Mouse (Mus musculus) forebrain, embryonic 11.5 days (tissue): Measurements from ENCODE around the gene St6galnac3. TPM values are rescaled to one million over a fixed set of nuclear protein-coding genes. Genes with fewer than 3 reads are reported as not detected.

Experiments used
- ATAC-seq: fragments of 200-750 bp; cut with Nextera tagmentation; replicated peaks from 2 replicates; pipeline ENCODE4 v1.8.0; 2017; ENCODE audit warnings: moderate TSS enrichment; ENCODE audit not compliant: low FRiP score
- DNase-seq: peaks from one replicate; pipeline ENCODE4 v3.0.0-alpha.2; 2017; ENCODE audit warnings: low spot score
- H3K27ac ChIP-seq: fragments of 300-500 bp; sonication (generic); 2 replicates; pipeline ENCODE4 v1.5.1; 2014; ENCODE audit warnings: low read depth, low read length
- H3K27me3 ChIP-seq: fragments of 300-500 bp; sonication (generic); 2 replicates; pipeline ENCODE4 v1.6.1; 2014; ENCODE audit warnings: mild to moderate bottlenecking, low read length, mixed read lengths; ENCODE audit not compliant: control insufficient read depth, insufficient read depth
- H3K36me3 ChIP-seq: fragments of 300-500 bp; sonication (generic); 2 replicates; pipeline ENCODE4 v1.6.1; 2014; ENCODE audit warnings: mild to moderate bottlenecking, low read length, moderate library complexity, mixed read lengths; ENCODE audit not compliant: control insufficient read depth, insufficient read depth
- H3K4me1 ChIP-seq: fragments of 300-500 bp; sonication (generic); replicated peaks from 2 replicates; pipeline ENCODE4 v1.6.1; 2014; ENCODE audit warnings: low read length, mixed read lengths; ENCODE audit not compliant: control insufficient read depth, insufficient read depth
- H3K4me2 ChIP-seq: fragments of 300-500 bp; sonication (generic); 2 replicates; pipeline ENCODE4 v1.6.1; 2014; ENCODE audit warnings: low read depth, mild to moderate bottlenecking, low read length, moderate library complexity, mixed read lengths; ENCODE audit not compliant: severe bottlenecking
- H3K4me3 ChIP-seq: fragments of 300-500 bp; sonication (generic); 2 replicates; pipeline ENCODE4 v1.5.1; 2014; ENCODE audit warnings: low read depth, low read length
- H3K9ac ChIP-seq: fragments of 300-500 bp; sonication (generic); 2 replicates; pipeline ENCODE4 v1.6.1; 2014; ENCODE audit warnings: low read length
- H3K9me3 ChIP-seq: fragments of 300-500 bp; sonication (generic); 2 replicates; pipeline ENCODE4 v1.6.1; 2016; ENCODE audit warnings: low read length, mixed read lengths; ENCODE audit not compliant: control insufficient read depth
- WGBS: fragments of 180-500 bp; shearing (Covaris S2); extraction: QIAGEN DNeasy Blood & Tissue Kit; methylation state at CpG from one replicate; pipeline ENCODE4 v1.1.7; 2014; 5-methylcytosine and 5-hydroxymethylcytosine counted together
- polyA plus RNA-seq: library from polyadenylated mRNA; unstranded; fragments of >200 nt; fragmentation: Nextera tagmentation; extraction: Ambion mirVana; gene quantifications from 2 replicates; pipeline ENCODE4 v1.2.1, GENCODE M21; 2014

The St6galnac3 gene
- polyA plus RNA-seq, 1 experiment from 2014 or later, result 38.0 TPM

DNA sequence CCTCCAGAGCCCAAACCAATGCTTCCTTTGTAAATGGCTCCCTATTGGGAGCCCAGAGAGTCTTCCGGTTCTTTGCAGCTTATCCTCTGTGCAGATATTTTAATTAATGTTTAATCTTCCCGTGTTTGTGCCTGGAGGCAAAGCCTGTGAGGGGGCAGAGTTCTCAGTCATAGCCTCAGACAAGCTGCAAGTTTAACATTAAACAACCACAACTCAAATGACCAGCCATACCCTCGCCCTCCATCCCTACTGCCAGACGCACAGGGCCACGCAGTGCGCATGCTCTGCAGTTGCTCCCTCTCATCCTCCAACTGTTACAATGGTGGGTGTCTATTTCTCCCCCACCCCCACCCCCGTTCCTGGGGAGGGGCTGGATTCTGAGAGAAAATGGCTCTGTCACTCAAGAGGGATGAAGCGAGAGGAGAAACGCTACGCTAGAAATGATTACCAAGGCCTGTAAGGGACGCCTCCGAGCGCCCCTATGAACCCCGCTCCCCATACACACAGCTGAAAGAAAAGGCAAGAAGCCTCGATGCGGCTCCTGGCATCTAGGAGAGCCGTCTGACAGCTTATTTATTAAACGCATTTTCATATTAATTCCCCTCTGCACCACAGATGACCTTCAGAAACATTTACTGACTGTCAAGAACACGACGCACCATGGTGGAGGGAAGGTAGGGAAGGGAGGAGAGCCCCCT is 81.0 kb downstream of the St6galnac3 start:
- Histone ChIP-seq H3K4me2 (no peak overlapping the region), H3K9ac (no peak overlapping the region), H3K4me3 (no peak overlapping the region), H3K4me1 (no peaks in the 10 kb centered on the region), H3K27ac (no peak overlapping the region), H3K27me3 (no peaks in the 10 kb centered on the region), H3K36me3 (no peaks in the 10 kb centered on the region), H3K9me3 (no peaks in the 10 kb centered on the region)
- DNase-seq (no peak), ATAC-seq (no peak)
- WGBS, result 80% methylated on average over 20 of the region's 20 CpGs

DNA sequence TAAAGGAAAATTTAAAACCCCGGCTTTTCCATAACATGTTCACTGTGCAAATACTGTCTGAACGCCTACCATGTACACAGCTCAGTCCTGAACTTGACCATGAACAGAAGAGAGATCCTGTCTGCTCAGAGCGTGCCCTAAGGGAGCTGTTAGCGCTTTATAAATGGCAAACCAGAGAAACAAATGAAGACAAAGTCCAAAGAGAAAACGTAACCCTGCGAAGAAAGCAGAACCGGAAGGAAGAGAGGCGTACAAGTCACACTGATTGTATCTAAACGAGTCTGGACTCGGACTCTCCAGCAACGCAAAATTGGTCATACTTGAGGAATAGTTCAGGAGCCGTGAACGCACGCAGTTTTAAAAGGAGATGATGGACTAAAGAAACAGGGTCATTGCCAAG is 82.1 kb downstream of the St6galnac3 start:
- Histone ChIP-seq H3K4me2 (no peak overlapping the region), H3K9ac (no peak overlapping the region), H3K36me3 (no peaks in the 10 kb centered on the region), H3K4me3 (no peak overlapping the region), H3K9me3 (no peaks in the 10 kb centered on the region), H3K27me3 (no peaks in the 10 kb centered on the region), H3K4me1 (no peaks in the 10 kb centered on the region), H3K27ac (no peak overlapping the region)
- no peak for DNase-seq
- WGBS, result 93% methylated on average over 14 of the region's 14 CpGs
- ATAC-seq, result no peak

GRCm38 (mm10) chr3:153641805-153642204 is 83.2 kb downstream of the St6galnac3 start:
- no peak overlapping the region for H3K27ac ChIP-seq
- H3K4me3 ChIP-seq, result no peak overlapping the region
- WGBS, result 77% methylated on average over 5 of the region's 5 CpGs
- ATAC-seq, result no peak
- H3K9ac ChIP-seq, result no peak overlapping the region
- H3K9me3 ChIP-seq, result no peaks in the 10 kb centered on the region
- H3K36me3 ChIP-seq, result no peaks in the 10 kb centered on the region
- no peaks in the 10 kb centered on the region for H3K4me1 ChIP-seq
- H3K4me2 ChIP-seq, result no peak overlapping the region
- DNase-seq, result no peak
- H3K27me3 ChIP-seq, result no peaks in the 10 kb centered on the region

DNA sequence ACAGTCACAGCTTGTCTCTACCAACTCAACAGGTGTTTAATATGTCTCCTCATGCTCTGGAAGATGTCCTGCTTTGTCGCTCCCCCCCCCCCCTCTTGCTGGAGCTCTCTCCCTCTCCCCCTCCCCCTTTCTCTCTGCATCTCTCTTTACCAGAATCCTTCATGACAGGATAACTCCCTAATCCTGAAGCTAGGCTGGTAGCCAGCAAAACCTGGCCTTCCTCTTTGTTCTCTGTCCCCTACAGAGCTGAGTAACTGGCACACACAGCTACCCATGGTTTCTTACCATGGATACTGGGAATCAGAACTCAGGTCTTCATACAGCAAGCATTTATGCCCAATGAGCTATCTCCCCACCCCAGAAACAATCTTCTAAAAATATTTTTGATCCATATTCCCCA is 87.6 kb downstream of the St6galnac3 start:
- ATAC-seq (no peak), DNase-seq (no peak)
- Histone ChIP-seq H3K27ac (no peak overlapping the region), H3K36me3 (no peaks in the 10 kb centered on the region), H3K27me3 (no peaks in the 10 kb centered on the region), H3K9me3 (no peaks in the 10 kb centered on the region), H3K4me1 (no peaks in the 10 kb centered on the region), H3K4me2 (no peak overlapping the region), H3K9ac (no peak overlapping the region), H3K4me3 (no peak overlapping the region)
- 100% methylated on average over 1 of the region's 1 CpGs for WGBS

DNA sequence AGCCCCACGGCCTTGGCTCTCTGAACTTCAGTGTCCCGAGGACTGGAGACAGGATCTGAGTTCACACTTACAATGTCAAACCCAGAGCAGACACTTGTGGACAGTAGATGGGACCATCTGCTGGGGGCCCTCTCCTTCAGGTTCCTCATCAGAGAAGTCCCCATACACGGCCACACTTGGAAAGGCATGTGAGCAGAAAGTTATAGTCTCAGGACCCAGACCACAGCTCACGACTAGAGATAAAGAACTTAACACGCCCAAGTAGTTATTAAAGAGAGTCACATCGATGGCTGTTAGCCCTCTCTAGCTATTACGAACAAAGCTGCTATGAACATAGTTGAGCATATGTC is 88.2 kb downstream of the St6galnac3 start:
- Histone ChIP-seq H3K4me3 (no peak overlapping the region), H3K9ac (no peak overlapping the region), H3K4me1 (no peaks in the 10 kb centered on the region), H3K9me3 (no peaks in the 10 kb centered on the region), H3K4me2 (no peak overlapping the region), H3K27ac (no peak overlapping the region), H3K36me3 (no peaks in the 10 kb centered on the region), H3K27me3 (no peaks in the 10 kb centered on the region)
- no peak for DNase-seq
- 80% methylated on average over 7 of the region's 7 CpGs for WGBS
- ATAC-seq, result no peak

DNA sequence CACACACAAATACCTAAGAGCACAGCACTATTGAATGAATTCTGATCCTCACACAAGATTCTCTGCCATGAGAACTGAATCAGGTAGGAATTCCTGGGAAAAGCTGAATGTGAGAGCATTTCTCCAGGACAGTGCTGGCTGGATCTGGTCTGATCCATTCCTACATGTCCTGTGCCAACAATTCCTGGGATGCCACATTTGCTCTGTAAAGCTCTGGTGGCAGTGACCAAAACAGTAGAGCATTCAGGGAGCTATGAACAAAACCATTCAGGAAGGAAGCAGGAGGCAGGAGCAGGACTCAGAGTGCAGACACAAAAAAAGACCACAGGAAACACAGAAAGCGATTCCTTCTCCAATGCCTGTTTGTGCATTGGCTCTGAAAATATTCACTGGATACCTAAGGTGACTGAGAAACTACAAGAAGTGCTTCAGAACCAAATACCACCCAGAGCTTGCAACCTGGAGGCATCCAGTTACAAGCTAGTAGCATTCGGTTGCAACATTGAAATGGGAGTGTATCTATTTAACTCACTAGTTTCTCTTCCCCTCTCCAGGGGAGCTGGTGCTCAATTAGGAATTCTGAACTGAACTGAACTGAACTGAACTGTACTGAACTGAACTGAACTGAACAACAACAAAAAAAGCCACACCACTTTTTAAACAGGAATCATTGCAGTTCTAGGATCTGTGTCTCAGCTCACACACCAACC is 88.7 kb downstream of the St6galnac3 start:
- H3K9me3 ChIP-seq, result no peaks in the 10 kb centered on the region
- no peak overlapping the region for H3K4me3 ChIP-seq
- H3K4me1 ChIP-seq, result no peaks in the 10 kb centered on the region
- no peak overlapping the region for H3K4me2 ChIP-seq
- DNase-seq, result no peak
- H3K36me3 ChIP-seq, result no peaks in the 10 kb centered on the region
- ATAC-seq, result no peak
- WGBS, result 61% methylated on average over 2 of the region's 2 CpGs
- no peak overlapping the region for H3K9ac ChIP-seq
- H3K27ac ChIP-seq, result no peak overlapping the region
- H3K27me3 ChIP-seq, result no peaks in the 10 kb centered on the region

- Histone ChIP-seq H3K9ac (no peak overlapping the region), H3K4me2 (no peak overlapping the region), H3K9me3 (no peaks in the 10 kb centered on the region), H3K4me3 (no peak overlapping the region), H3K27me3 (no peaks in the 10 kb centered on the region), H3K36me3 (no peaks in the 10 kb centered on the region), H3K4me1 (no peaks in the 10 kb centered on the region), H3K27ac (no peak overlapping the region)
- no peak for DNase-seq
- 83% methylated on average over 10 of the region's 10 CpGs for WGBS
- ATAC-seq, result no peak
Observed at GRCm38 (mm10) chr3:153631988-153632672, 92.8 kb downstream of the St6galnac3 start.

DNA sequence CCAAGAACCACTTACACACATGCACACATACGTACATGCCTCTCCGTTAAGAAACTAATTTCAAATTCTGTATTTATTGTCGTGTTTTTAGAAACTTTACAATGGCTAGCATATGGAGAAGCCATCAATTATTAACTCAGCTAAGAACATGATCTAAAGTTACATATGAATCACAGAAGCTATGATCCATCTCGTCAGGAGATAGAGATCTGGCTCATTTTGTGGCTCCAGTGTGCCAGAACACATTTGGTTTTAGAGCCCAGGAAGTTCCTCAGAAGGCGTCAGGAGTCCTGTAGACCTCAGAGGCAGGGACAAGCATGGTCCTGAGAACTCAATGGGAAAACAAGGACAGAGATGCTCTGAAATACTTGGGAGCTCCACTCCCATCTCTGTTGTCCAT is 98.7 kb downstream of the St6galnac3 start:
- WGBS, result 91% methylated on average over 5 of the region's 5 CpGs
- H3K4me3 ChIP-seq, result no peak overlapping the region
- ATAC-seq, result no peak
- H3K9me3 ChIP-seq, result no peaks in the 10 kb centered on the region
- no peaks in the 10 kb centered on the region for H3K4me1 ChIP-seq
- no peaks in the 10 kb centered on the region for H3K27me3 ChIP-seq
- H3K4me2 ChIP-seq, result no peak overlapping the region
- no peak overlapping the region for H3K9ac ChIP-seq
- H3K27ac ChIP-seq, result no peak overlapping the region
- H3K36me3 ChIP-seq, result no peaks in the 10 kb centered on the region
- DNase-seq, result no peak
